Mouse (Mus musculus) kidney, adult 2 months (tissue): Measurements from ENCODE around the gene Pigr.

Source experiments
- CTCF ChIP-seq: fragments of 200-500 bp; conservative IDR thresholded peaks from 2 replicates; pipeline ENCODE4 v1.5.1; 2011; ENCODE audit warnings: low read depth, mild to moderate bottlenecking, control low read depth, low read length, moderate library complexity, mixed read lengths; ENCODE audit not compliant: insufficient read depth, insufficient read length
- POLR2A ChIP-seq: fragments of 200-500 bp; IDR thresholded peaks from one replicate; pipeline ENCODE4 v1.6.1; 2011; ENCODE audit warnings: low read depth, low read length, control low read depth

- TF ChIP-seq CTCF, result no peak
- no peak for TF ChIP-seq POLR2A
Observed at GRCm38 (mm10) chr1:130877889-130878614, 51.6 kb downstream of the Pigr start.
